Mouse (Mus musculus): ENCODE results near the gene Rcc1l. TPM values are rescaled to one million over a fixed set of nuclear protein-coding genes. Genes with fewer than 3 reads are reported as not detected.

The Rcc1l gene
- polyA plus RNA-seq, 1 experiment from 2014 or later = 33.5 TPM

DNA sequence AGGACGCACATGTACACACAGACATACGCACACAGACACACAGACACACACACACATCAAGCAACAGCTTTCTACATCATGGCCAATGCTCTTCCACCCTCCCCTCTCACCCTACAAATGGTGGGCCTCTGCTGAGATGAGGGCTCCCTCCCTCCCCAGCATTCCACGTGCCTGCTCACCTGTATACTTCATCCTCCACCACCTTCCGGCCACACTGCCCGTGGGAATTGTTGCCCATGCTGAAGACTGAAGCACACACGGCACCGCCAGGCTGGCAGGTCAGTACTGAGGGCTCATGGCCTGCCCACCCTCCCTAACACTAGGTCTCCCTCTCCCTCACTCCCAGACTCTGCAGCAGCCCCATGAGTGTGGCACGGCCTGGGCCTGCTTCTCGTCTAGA, 8.5 kb downstream of the Rcc1l start:
- H3K9me3 ChIP-seq (replicated peaks) = no peaks in the 10 kb centered on the region
- H3K9ac ChIP-seq = no peak overlapping the region
- peaks cover 88% of the 10 kb centered on the region for H3K36me3 ChIP-seq
- no peak for ATAC-seq
- 82% methylated on average over 9 of the region's 9 CpGs for WGBS (ENCODE audit: insufficient replicate concordance)
- no peak overlapping the region for H3K4me2 ChIP-seq
- H3K4me3 ChIP-seq = no peak overlapping the region
- H3K27me3 ChIP-seq (replicated peaks) = no peaks in the 10 kb centered on the region
- no peak overlapping the region for H3K27ac ChIP-seq
- H3K4me1 ChIP-seq = peaks cover 6% of the 10 kb centered on the region; the same call in 1 of the 2 replicates

DNA sequence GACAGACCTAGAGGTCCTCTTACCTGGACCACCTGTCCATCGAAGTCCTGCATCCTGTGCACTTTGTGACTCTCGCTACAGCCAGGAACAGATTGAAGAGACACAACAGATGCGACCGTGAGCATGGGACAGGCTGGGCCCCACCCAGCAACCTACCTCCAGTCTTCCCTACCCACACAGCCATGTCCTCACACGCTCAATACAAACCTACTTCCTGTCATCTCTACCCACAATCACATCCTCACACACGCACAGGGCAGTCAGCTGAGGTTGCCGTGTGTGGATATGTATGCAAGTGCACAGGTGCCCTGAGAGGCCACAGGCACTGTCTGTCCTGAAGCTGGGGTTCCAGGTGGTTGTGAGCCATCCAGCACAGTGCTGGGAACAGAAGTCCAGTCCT, 9.9 kb downstream of the Rcc1l start:
- no peak overlapping the region for H3K4me3 ChIP-seq
- H3K27me3 ChIP-seq (replicated peaks) = no peaks in the 10 kb centered on the region
- H3K9ac ChIP-seq = no peak overlapping the region
- WGBS (ENCODE audit: insufficient replicate concordance) = 74% methylated on average over 7 of the region's 7 CpGs
- peaks cover 90% of the 10 kb centered on the region for H3K36me3 ChIP-seq
- no peak overlapping the region for H3K27ac ChIP-seq
- no peak for ATAC-seq
- H3K9me3 ChIP-seq (replicated peaks) = no peaks in the 10 kb centered on the region
- no peak overlapping the region for H3K4me2 ChIP-seq
- H3K4me1 ChIP-seq = peaks cover 3% of the 10 kb centered on the region; the same call in 1 of the 2 replicates

DNA sequence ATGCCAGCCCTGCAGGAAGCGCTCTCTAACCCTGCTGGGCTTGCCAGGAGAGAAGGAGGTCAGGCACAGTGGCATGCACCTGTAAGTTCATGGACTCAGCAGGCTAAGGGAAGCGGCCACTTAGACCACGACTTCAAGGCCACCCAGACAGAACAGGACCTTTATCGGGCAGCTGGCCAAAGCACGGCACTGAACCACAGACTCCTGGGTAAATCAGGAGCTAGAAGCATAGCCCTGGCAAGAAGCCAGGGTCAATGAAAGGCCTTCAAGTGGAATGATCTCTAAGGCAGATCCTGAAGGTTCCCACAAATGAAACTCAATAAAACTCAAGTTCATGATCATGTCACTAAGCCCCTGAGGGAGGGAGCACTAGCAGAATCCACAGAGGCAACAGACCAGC, 11.9 kb downstream of the Rcc1l start:
- no peak for ATAC-seq
- Histone ChIP-seq H3K36me3 (peaks cover 90% of the 10 kb centered on the region), H3K4me3 (no peak overlapping the region), H3K27ac (no peak overlapping the region), H3K9me3 (replicated peaks) (no peaks in the 10 kb centered on the region), H3K4me2 (no peak overlapping the region), H3K27me3 (replicated peaks) (no peaks in the 10 kb centered on the region), H3K9ac (no peak overlapping the region), H3K4me1 (no peaks in the 10 kb centered on the region)
- WGBS (ENCODE audit: insufficient replicate concordance) = 84% methylated on average over 5 of the region's 5 CpGs

DNA sequence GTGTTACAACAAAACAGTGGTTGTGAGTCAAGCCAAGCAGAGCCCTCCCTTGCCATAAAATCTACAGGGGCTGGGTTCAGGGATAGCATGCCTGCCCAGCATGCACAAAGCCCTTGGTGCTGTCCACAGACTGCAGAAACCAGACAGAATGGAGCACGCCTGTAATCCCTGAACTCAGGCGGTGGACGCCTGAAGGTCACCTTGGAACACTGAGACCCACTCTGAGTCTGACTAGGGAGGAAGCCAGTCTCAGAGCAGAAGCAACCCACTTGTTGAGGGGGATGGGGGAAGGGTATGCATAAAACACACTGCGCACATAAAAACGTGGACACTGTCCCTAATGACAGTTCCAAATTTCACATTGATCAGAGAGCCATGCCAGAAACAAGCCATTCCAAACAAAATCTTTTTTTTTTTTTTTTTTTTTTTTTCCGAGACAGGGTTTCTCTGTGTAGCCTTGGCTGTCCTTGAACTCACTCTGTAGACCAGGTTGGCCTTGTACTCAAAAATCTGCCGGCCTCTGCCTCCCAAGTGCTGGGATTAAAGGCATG, 20.6 kb downstream of the Rcc1l start:
- no peak overlapping the region for H3K4me2 ChIP-seq
- no peak for ATAC-seq
- H3K27me3 ChIP-seq (replicated peaks) = no peaks in the 10 kb centered on the region
- WGBS (ENCODE audit: insufficient replicate concordance) = 79% methylated on average over 7 of the region's 7 CpGs
- no peaks in the 10 kb centered on the region for H3K9me3 ChIP-seq (replicated peaks)
- H3K27ac ChIP-seq = no peak overlapping the region
- H3K4me3 ChIP-seq = no peak overlapping the region
- no peak overlapping the region for H3K9ac ChIP-seq
- no peaks in the 10 kb centered on the region for H3K4me1 ChIP-seq
- peaks cover 96% of the 10 kb centered on the region for H3K36me3 ChIP-seq

DNA sequence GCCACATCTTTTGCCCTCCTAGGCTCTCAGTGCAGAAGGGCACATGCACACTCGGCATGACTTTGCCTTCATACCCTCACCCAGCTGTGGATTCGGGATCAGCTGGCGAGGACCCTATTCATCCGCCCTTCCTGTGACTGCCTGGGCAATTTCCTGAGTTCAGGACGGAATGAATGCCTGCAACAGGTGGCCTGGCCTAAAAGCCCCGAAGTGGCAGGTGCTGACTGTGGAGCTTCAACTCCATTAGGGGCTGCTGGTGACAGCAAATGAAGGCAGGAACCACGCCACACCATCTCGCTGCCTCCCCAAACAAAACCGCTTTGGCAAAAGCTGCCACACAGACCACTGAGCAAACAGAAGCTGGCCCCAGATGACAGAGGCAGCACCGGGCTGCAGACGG, 24.7 kb downstream of the Rcc1l start:
- no peak for ATAC-seq
- H3K9ac ChIP-seq = no peak overlapping the region
- no peaks in the 10 kb centered on the region for H3K4me1 ChIP-seq
- no peak overlapping the region for H3K4me3 ChIP-seq
- H3K9me3 ChIP-seq (replicated peaks) = no peaks in the 10 kb centered on the region
- peaks cover 97% of the 10 kb centered on the region for H3K36me3 ChIP-seq
- no peak overlapping the region for H3K27ac ChIP-seq
- 77% methylated on average over 11 of the region's 11 CpGs for WGBS (ENCODE audit: insufficient replicate concordance)
- H3K4me2 ChIP-seq = no peak overlapping the region
- H3K27me3 ChIP-seq (replicated peaks) = no peaks in the 10 kb centered on the region

DNA sequence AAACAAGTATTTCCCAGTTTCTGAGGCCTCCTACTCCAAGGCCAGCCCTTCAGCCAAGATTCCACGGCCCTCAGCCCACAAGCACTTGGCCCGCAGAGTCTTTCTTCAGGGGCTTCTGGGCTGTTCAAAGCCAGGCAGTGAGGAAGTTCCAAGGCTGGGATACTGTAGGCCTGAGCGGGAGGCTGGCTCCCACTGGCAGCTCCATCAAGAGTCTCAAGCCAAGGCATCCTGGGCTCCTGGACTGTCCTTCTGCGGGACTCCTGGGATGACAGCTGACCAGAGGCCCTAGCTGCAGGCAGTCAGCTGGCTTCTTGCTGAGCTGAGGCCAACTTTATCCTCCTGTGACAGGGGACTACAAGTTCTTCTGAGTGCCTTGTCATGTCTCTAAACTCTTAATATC, 28.4 kb downstream of the Rcc1l start:
- Histone ChIP-seq H3K4me2 (no peak overlapping the region), H3K27ac (no peak overlapping the region), H3K9me3 (replicated peaks) (no peaks in the 10 kb centered on the region), H3K4me3 (no peak overlapping the region), H3K9ac (no peak overlapping the region), H3K36me3 (peaks cover 63% of the 10 kb centered on the region), H3K4me1 (no peaks in the 10 kb centered on the region), H3K27me3 (replicated peaks) (no peaks in the 10 kb centered on the region)
- 78% methylated on average over 4 of the region's 4 CpGs for WGBS (ENCODE audit: insufficient replicate concordance)
- ATAC-seq = no peak

DNA sequence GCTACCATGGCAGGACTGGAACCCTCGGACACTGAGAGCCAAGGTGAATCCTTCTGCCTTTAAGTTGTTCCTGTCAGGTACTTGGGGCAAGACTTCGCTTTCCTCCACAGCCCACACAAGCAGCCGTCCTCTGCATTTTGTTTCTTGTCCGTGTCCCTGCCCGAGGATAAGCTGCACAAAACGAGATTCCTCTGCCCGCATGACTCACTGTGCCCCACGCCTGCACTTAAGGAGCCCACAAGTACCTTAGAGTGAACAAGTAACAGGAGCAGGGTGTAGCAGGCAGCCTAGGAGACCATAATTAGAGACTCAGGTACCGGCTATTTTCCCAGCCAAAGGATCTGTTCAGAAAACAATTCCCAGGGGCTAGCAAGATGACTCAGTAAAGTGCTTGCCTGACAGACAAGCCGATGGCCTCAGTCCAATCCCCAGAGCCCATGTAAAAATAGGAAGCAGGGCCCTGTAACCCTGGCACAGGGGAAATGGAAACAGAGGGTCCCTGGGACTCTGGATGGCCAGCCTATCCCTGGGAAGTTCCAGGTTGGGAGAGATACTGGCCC, 29.3 kb downstream of the Rcc1l start:
- no peak overlapping the region for H3K4me2 ChIP-seq
- peaks cover 54% of the 10 kb centered on the region for H3K36me3 ChIP-seq
- no peak for ATAC-seq
- 77% methylated on average over 10 of the region's 10 CpGs for WGBS (ENCODE audit: insufficient replicate concordance)
- no peaks in the 10 kb centered on the region for H3K9me3 ChIP-seq (replicated peaks)
- H3K9ac ChIP-seq = no peak overlapping the region
- H3K27me3 ChIP-seq (replicated peaks) = no peaks in the 10 kb centered on the region
- no peaks in the 10 kb centered on the region for H3K4me1 ChIP-seq
- no peak overlapping the region for H3K4me3 ChIP-seq
- H3K27ac ChIP-seq = no peak overlapping the region

DNA sequence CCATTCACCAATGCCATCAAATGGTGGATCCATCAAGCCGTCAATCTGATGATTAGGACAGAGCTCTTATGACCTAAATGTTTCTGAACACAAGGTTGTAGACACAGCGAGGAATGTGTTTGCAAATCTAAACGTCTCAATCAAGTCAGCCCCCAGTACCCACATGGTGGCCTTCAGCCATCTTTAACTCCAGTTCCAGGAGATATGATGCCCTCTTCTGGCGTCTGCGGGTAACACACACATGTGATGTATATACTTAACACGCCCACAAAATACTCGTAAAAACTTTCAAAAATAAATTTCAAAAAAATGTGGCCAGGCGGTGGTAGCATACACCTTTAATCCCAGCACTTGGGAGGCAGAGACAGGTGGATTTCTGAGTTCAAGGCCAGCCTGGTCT, 31.6 kb downstream of the Rcc1l start:
- peaks cover 31% of the 10 kb centered on the region for H3K36me3 ChIP-seq

DNA sequence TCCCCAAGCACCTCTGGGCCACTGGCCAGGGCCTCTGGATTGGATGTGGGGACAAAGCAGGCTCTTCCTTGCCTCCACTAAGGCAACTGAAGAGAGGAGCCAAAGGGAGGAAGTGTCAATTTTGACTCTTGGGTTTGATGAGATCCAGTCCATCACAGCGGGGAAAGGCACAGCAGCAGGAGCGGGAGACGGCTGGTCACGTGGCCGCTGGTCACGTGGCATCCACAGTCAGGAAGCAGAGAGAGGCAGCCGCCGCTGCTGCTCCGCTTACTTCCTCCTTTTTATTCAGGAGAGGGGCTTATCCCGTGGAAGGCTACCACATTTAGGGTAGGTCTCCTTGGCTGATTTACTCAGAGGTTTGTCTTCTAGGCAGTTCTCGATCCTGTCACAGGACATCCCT, 34.2 kb downstream of the Rcc1l start:
- Histone ChIP-seq H3K36me3 (peaks cover 5% of the 10 kb centered on the region), H3K27me3 (replicated peaks) (no peaks in the 10 kb centered on the region), H3K9ac (no peak overlapping the region), H3K4me3 (no peak overlapping the region), H3K9me3 (replicated peaks) (no peaks in the 10 kb centered on the region), H3K4me1 (no peaks in the 10 kb centered on the region), H3K4me2 (peak overlapping the region; percentile 27; the same call in 1 of the 2 replicates), H3K27ac (no peak overlapping the region)
- 35% methylated on average over 11 of the region's 11 CpGs for WGBS (ENCODE audit: insufficient replicate concordance)
- no peak for ATAC-seq

More for the DNA sequence above, 31.6 kb downstream of the Rcc1l start:
- WGBS (ENCODE audit: insufficient replicate concordance) = 83% methylated on average over 8 of the region's 8 CpGs
- Histone ChIP-seq H3K9me3 (replicated peaks) (no peaks in the 10 kb centered on the region), H3K9ac (no peak overlapping the region), H3K27ac (no peak overlapping the region), H3K4me3 (no peak overlapping the region), H3K27me3 (replicated peaks) (no peaks in the 10 kb centered on the region), H3K4me1 (no peaks in the 10 kb centered on the region), H3K4me2 (no peak overlapping the region)
- no peak for ATAC-seq

DNA sequence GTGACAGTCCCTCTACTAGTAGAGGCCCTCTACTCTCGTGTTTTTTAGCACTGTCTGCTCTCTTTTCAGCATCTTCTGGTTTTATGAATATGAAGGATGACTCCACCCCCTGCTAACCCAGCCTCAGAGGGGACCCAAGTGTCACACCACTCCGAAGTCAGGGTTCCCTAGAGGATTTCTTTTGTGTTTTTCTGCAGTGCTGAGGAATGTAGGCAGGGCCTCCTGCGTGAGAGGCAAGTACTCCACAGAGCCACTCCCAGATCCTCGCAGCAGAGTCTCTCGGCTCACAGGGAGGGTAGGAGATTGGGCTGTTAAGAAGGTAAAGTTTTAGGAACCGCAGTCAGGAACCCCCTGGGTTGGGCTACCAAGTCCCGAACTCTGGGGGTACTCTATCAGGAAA, 35.3 kb downstream of the Rcc1l start:
- no peak for ATAC-seq
- no peaks in the 10 kb centered on the region for H3K9me3 ChIP-seq (replicated peaks)
- 69% methylated on average over 7 of the region's 7 CpGs for WGBS (ENCODE audit: insufficient replicate concordance)
- no peak overlapping the region for H3K27ac ChIP-seq
- H3K27me3 ChIP-seq (replicated peaks) = no peaks in the 10 kb centered on the region
- no peak overlapping the region for H3K9ac ChIP-seq
- no peak overlapping the region for H3K4me3 ChIP-seq
- H3K4me1 ChIP-seq = no peaks in the 10 kb centered on the region
- no peak overlapping the region for H3K4me2 ChIP-seq
- H3K36me3 ChIP-seq = no peaks in the 10 kb centered on the region

DNA sequence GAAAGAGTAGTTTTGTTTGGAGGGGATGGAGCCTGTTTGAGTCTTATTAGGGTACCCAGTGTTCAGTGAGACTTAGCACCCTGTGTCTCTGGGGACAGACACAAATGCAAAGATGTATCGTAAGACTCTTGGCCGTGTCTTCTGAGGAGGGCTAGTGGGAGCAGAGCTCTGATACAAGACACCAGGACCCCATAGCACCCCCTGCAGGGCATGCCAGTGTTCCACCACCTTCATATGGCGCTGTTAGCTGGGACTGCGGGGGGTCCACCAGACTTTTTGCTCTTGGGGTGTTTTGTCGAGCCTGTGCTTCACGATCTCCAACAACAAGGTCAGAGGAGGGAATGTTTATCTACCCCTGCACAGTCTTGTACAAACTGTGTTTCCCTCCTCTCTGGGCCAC, 37.1 kb downstream of the Rcc1l start:
- WGBS (ENCODE audit: insufficient replicate concordance) = 71% methylated on average over 6 of the region's 6 CpGs
- ATAC-seq = no peak

DNA sequence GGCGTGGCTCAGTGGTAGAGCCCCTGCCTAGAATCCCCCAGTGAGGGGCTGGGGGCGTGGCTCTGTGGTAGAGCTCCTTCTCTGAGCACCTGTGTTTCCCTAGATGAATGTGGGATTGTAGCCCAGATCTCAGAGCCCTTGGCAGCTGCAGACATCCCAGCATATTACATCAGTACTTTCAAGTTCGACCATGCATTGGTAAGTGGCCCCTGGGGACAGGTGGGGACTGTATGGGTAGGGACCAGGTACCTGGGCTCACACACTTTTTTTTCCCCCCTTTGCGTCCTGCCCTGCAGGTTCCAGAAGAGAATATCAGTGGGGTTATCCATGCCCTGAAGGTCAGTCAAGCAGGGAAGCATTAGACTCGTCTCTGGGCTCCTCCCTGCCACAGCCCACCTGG, 38.6 kb downstream of the Rcc1l start:
- Histone ChIP-seq H3K27me3 (replicated peaks) (no peaks in the 10 kb centered on the region), H3K9ac (no peak overlapping the region), H3K36me3 (peaks cover 4% of the 10 kb centered on the region; the same call in 1 of the 2 replicates), H3K27ac (no peak overlapping the region), H3K9me3 (replicated peaks) (0 out of 2 replicates have a peak, but pooled peaks cover 3% of the 10 kb centered on the region), H3K4me1 (no peaks in the 10 kb centered on the region), H3K4me3 (no peak overlapping the region), H3K4me2 (no peak overlapping the region)
- WGBS (ENCODE audit: insufficient replicate concordance) = 61% methylated on average over 5 of the region's 5 CpGs
- ATAC-seq = no peak

More for the DNA sequence above, 37.1 kb downstream of the Rcc1l start:
- no peaks in the 10 kb centered on the region for H3K27me3 ChIP-seq (replicated peaks)
- H3K36me3 ChIP-seq = no peaks in the 10 kb centered on the region
- no peak overlapping the region for H3K27ac ChIP-seq
- no peak overlapping the region for H3K9ac ChIP-seq
- H3K9me3 ChIP-seq (replicated peaks) = no peaks in the 10 kb centered on the region
- no peak overlapping the region for H3K4me3 ChIP-seq
- H3K4me2 ChIP-seq = no peak overlapping the region
- no peaks in the 10 kb centered on the region for H3K4me1 ChIP-seq

DNA sequence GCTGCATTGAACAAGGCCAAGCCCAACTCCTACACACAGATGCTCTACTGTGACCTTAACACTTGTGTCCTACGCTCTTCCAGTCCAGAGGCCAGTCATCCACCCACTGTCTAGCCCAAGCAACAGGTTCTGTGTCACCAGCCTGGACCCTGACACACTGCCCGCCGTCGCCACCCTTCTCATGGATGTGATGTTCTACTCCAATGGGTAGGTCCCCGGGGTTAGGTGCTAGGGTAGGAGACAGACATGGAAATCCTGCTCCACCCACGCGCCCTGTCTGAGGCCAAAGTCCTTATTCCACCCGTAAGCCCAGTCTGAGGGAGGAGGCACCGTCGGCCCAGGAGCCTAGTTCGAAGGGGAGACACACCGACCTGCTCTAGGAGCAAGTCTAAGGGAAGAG, 40.6 kb downstream of the Rcc1l start:
- H3K4me3 ChIP-seq = no peak overlapping the region
- no peak overlapping the region for H3K9ac ChIP-seq
- H3K4me1 ChIP-seq = no peaks in the 10 kb centered on the region
- no peak overlapping the region for H3K4me2 ChIP-seq
- 0 out of 2 replicates have a peak, but pooled peaks cover 3% of the 10 kb centered on the region for H3K9me3 ChIP-seq (replicated peaks)
- no peak overlapping the region for H3K27ac ChIP-seq
- 80% methylated on average over 12 of the region's 12 CpGs for WGBS (ENCODE audit: insufficient replicate concordance)
- no peaks in the 10 kb centered on the region for H3K27me3 ChIP-seq (replicated peaks)
- H3K36me3 ChIP-seq = peaks cover 4% of the 10 kb centered on the region; the same call in 1 of the 2 replicates
- ATAC-seq = no peak

Data from liver, embryonic 12.5 days (tissue).